Mouse (Mus musculus) layer of hippocampus, adult 9-10 months (tissue): ENCODE results near the gene Gm6367.
"Not testable (repeated sequence)": the region's sequence is repeated elsewhere in the genome, so short reads cannot be mapped to it uniquely, and the experiment has no call there.

Source experiments
- DNase-seq: peaks from one replicate; pipeline ENCODE4 v3.0.0; 2022; ENCODE audit warnings: low spot score

Gene Gm6367

GRCm38 (mm10) chr5:94988326-94988725 is at the start of gene Gm6367:
Gm6367 (plus strand) TSS chr5:94988626.
- DNase-seq: not testable (repeated sequence)
